Mouse (Mus musculus) heart, embryonic 16.5 days (tissue): ENCODE results near the gene Nploc4. TPM values are rescaled to one million over a fixed set of nuclear protein-coding genes. Genes with fewer than 3 reads are reported as not detected.

ENCODE experiments used
- ATAC-seq: fragments of 200-750 bp; cut with Nextera tagmentation; replicated peaks from 2 replicates; pipeline ENCODE4 v1.8.0; 2017; ENCODE audit warnings: moderate number of reproducible peaks; ENCODE audit not compliant: insufficient read depth, low FRiP score; ENCODE audit errors: extremely low read depth
- H3K27ac ChIP-seq: fragments of 300-500 bp; sonication (generic); 2 replicates; pipeline ENCODE4 v1.5.1; 2014; ENCODE audit warnings: mild to moderate bottlenecking, low read length, control low read depth, moderate library complexity
- H3K27me3 ChIP-seq: fragments of 300-500 bp; sonication (generic); 2 replicates; pipeline ENCODE4 v1.6.1; 2014; ENCODE audit warnings: low read length, mixed read lengths; ENCODE audit not compliant: control insufficient read depth, insufficient read depth
- H3K36me3 ChIP-seq: fragments of 300-500 bp; sonication (generic); 2 replicates; pipeline ENCODE4 v1.6.1; 2014; ENCODE audit not compliant: control insufficient read depth, insufficient read depth
- H3K4me1 ChIP-seq: fragments of 300-500 bp; sonication (generic); 2 replicates; pipeline ENCODE4 v1.6.1; 2014; ENCODE audit warnings: low read length, mixed read lengths; ENCODE audit not compliant: control insufficient read depth, insufficient read depth
- H3K4me2 ChIP-seq: fragments of 300-500 bp; sonication (generic); 2 replicates; pipeline ENCODE4 v1.6.1; 2014; ENCODE audit warnings: low read depth, mild to moderate bottlenecking, control low read depth, low read length
- H3K4me3 ChIP-seq: fragments of 300-500 bp; sonication (generic); 2 replicates; pipeline ENCODE4 v1.5.1; 2014; ENCODE audit warnings: mild to moderate bottlenecking, control low read depth, low read length
- H3K9ac ChIP-seq: fragments of 300-500 bp; sonication (generic); 2 replicates; pipeline ENCODE4 v1.6.1; 2014; ENCODE audit warnings: low read length, control low read depth
- H3K9me3 ChIP-seq: fragments of 300-500 bp; sonication (generic); replicated peaks from 2 replicates; pipeline ENCODE4 v1.6.1; 2016; ENCODE audit warnings: low read length; ENCODE audit not compliant: control insufficient read depth
- WGBS: fragments of 180-500 bp; shearing (Covaris S2); extraction: QIAGEN DNeasy Blood & Tissue Kit; methylation state at CpG from one replicate; pipeline ENCODE4 v1.1.7; 2014; 5-methylcytosine and 5-hydroxymethylcytosine counted together
- polyA plus RNA-seq: library from polyadenylated mRNA; unstranded; fragments of >200 nt; fragmentation: Nextera tagmentation; extraction: Ambion mirVana; gene quantifications from 2 replicates; pipeline ENCODE4 v1.2.1, GENCODE M21; 2015

Gene Nploc4
- polyA plus RNA-seq, 1 experiment from 2014 or later, result 26.7 TPM

GRCm38 (mm10) chr11:120464365-120464764 is 26.9 kb upstream of the Nploc4 start:
- H3K36me3 ChIP-seq, result peaks cover 18% of the 10 kb centered on the region

DNA sequence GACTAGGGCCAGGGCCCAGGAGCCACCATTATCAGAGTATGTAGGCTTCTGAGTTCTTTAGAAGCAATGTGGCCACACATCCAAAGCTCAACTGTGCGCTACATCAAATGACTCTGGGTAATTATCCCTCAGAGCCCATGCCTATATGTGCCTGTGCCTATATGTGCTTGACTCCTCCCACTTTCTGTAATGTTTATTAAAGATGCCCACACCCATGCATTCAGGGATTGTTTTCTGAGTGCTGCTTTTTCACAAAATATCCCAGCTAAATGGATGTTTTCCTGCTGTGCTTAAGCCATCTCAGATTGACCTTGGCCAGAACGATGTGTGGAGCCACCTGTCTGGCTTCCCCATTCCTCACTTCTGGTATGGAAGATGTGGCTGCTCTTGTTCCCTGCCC is 26.0 kb upstream of the Nploc4 start:
- Histone ChIP-seq H3K4me2 (no peak overlapping the region), H3K27ac (no peak overlapping the region), H3K4me3 (no peak overlapping the region), H3K9me3 (no peaks in the 10 kb centered on the region), H3K36me3 (peaks cover 18% of the 10 kb centered on the region), H3K9ac (no peak overlapping the region), H3K4me1 (peaks cover 24% of the 10 kb centered on the region), H3K27me3 (no peaks in the 10 kb centered on the region)
- 87% methylated on average over 2 of the region's 2 CpGs for WGBS
- ATAC-seq, result no peak

More at GRCm38 (mm10) chr11:120464365-120464764, 26.9 kb upstream of the Nploc4 start:
- Histone ChIP-seq H3K4me2 (no peak overlapping the region), H3K27me3 (no peaks in the 10 kb centered on the region), H3K4me1 (peaks cover 20% of the 10 kb centered on the region), H3K4me3 (no peak overlapping the region), H3K9ac (no peak overlapping the region), H3K27ac (no peak overlapping the region), H3K9me3 (no peaks in the 10 kb centered on the region)
- WGBS, result 85% methylated on average over 5 of the region's 5 CpGs
- ATAC-seq, result no peak

DNA sequence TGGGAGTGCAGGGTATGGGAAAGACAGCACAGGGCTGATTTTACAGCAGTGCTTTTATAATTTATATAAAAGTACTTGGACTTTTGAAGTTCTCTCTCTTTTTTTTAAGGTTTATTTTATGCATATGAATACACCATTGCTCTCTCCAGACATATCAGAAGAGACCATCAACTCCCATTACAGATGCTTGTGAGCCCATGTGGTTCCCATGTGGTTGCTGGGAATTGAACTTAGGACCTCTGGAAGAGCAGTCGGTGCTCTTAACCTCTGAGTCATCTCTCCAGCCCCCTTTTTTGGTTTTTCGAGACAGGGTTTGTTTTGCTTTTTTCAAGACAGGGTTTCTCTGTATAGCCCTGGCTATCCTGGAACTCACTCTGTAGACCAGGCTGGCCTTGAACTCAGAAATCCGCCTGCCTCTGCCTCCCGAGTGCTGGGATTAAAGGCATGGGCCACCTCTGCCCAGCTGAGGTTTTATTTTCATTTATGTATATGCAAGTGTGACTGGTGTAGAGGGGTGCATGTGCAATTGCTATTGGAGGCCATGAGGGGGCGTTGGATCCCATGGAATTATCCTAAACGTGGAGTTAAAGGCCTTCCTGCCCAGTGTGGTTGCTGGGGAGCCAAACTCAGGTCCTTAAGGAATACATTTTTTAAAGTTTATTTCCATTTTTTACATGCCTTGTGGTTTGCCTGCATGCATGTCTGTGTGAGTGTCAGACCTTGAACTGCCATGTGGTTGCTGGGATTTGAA is 21.5 kb upstream of the Nploc4 start:
- no peak for ATAC-seq
- H3K4me2 ChIP-seq, result peak overlapping the region; percentile 97
- H3K27me3 ChIP-seq, result no peaks in the 10 kb centered on the region
- H3K9me3 ChIP-seq, result no peaks in the 10 kb centered on the region
- H3K36me3 ChIP-seq, result peaks cover 15% of the 10 kb centered on the region
- WGBS, result 68% methylated on average over 6 of the region's 6 CpGs
- peak overlapping the region; percentile 95 for H3K4me3 ChIP-seq
- H3K27ac ChIP-seq, result no peak overlapping the region; the same call in 1 of the 2 replicates
- H3K9ac ChIP-seq, result peak overlapping the region; percentile 99
- peaks cover 12% of the 10 kb centered on the region for H3K4me1 ChIP-seq

DNA sequence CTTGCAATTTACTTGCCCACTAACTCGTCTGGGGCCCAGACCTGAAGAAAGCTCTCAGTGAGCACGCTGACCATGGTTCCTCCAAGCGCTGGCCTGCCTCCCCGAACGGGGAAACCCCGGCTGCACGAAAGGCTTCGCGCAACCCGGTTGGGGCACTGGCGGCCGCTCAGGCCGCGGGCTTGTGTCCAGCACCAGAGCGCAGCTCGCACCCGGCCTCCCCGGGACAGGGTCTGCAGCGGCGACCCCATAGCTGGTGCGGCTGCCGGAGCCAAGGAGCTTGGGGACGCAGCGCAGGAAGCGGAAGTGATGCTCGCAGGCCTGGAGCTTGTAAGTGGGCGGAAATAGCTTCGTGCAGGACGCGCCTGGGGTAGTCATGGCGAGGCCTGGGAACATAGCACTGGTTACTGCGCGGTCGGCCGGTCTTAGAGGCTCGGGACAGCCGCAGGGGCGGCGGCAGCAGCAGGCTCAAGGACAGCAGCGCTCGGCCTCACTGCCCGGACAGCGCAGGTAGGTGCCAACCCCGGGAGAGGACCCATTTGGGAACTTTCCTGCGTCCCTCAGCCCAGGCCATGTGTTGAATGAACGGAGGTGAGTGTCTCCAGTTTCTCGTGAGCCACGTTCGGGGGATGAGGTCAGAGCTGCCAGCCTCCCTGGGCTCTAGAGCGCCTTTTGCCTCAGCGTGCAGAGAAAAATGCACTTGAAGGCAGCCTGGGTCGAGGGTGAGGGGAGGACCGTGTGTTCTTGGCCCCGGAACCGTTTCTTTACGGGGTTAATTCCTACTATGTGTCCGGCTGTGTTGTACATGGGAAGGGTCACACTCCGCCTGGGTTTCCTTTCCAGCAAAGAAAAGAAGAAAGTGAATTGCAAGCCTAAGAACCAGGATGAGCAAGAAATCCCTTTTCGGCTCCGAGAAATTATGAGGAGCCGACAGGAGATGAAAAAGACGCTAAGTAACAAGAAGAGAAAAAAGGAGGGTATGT is 20.6 kb upstream of the Nploc4 start, which contains the start of the genes Oxld1 and Ccdc137:
TSS of gene Oxld1 (minus strand) at position 297 of the 980 bp plus-strand sequence.
TSS of gene Ccdc137 (plus strand) at position 344 of the 980 bp plus-strand sequence.
- Histone ChIP-seq H3K27ac (peak within 1 kb of the TSS; percentile 96), H3K4me2 (peak within 1 kb of the TSS; percentile 97), H3K9ac (peak within 1 kb of the TSS; percentile 99), H3K4me1 (peaks cover 12% of the 10 kb centered on the region), H3K9me3 (no peaks in the 10 kb centered on the region), H3K27me3 (no peaks in the 10 kb centered on the region), H3K36me3 (peaks cover 15% of the 10 kb centered on the region), H3K4me3 (peak within 1 kb of the TSS; percentile 95)
- WGBS, result 2% methylated on average over 62 of the region's 62 CpGs
- ATAC-seq, result peak; percentile 92

- no peaks in the 10 kb centered on the region for H3K9me3 ChIP-seq
- peaks cover 12% of the 10 kb centered on the region for H3K4me1 ChIP-seq
- H3K9ac ChIP-seq, result peak overlapping the region; percentile 99
- peak overlapping the region; percentile 95 for H3K4me3 ChIP-seq
- WGBS, result 16% methylated on average over 14 of the region's 14 CpGs
- H3K4me2 ChIP-seq, result peak overlapping the region; percentile 97
- ATAC-seq, result peak; percentile 5; the same call in 1 of the 2 replicates
- H3K27ac ChIP-seq, result peak overlapping the region; percentile 96
- H3K36me3 ChIP-seq, result peaks cover 15% of the 10 kb centered on the region
- no peaks in the 10 kb centered on the region for H3K27me3 ChIP-seq
Measured at GRCm38 (mm10) chr11:120457370-120457769, 19.9 kb upstream of the Nploc4 start.

DNA sequence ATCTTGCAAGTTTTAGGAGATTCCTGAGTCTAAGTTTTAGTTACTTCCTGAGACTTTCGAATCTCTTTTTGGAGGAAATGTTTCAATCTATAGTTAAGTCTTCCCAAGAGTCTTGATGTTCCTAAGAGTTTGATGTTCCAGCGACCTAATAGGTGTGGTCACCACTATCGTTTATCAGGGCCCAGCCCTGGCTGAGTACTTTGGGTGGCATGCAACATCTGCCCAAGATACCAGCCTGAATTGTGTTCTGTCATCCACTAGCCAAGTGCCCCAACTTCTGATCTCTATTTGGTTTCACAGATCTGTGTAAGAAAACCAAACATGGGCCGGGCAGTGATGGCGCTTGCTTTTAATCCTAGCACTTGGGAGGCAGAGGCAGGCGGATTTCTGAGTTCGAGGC is 17.9 kb upstream of the Nploc4 start:
- peaks cover 2% of the 10 kb centered on the region; the same call in 1 of the 2 replicates for H3K36me3 ChIP-seq
- no peak overlapping the region for H3K27ac ChIP-seq
- H3K4me2 ChIP-seq, result no peak overlapping the region
- H3K9me3 ChIP-seq, result no peaks in the 10 kb centered on the region
- no peak overlapping the region for H3K9ac ChIP-seq
- H3K27me3 ChIP-seq, result no peaks in the 10 kb centered on the region
- no peak overlapping the region for H3K4me3 ChIP-seq
- peaks cover 12% of the 10 kb centered on the region for H3K4me1 ChIP-seq
- ATAC-seq, result no peak
- WGBS, result 92% methylated on average over 7 of the region's 7 CpGs

DNA sequence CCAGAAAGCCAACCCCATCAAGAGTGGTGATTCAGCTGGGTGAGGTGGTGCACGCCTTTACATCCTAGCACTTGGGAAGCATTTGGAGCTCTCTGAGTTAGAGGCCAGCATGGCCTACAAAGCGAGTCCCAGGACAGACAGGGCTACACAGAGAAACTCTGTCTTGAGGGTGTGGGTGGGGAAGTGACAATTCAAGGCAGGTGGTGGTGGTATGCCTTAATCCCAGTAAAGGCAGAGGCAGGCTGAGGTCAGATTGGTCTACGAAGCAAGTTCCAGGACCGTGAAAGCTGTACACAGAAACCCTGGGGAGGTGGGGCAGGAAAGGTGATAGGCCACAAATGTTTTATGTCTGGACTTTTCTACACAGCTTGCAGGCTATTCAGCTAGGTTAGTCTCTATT is 17.5 kb upstream of the Nploc4 start:
- no peak overlapping the region for H3K27ac ChIP-seq
- H3K9ac ChIP-seq, result no peak overlapping the region
- no peaks in the 10 kb centered on the region for H3K27me3 ChIP-seq
- no peak overlapping the region for H3K4me2 ChIP-seq
- no peaks in the 10 kb centered on the region for H3K9me3 ChIP-seq
- peaks cover 2% of the 10 kb centered on the region; the same call in 1 of the 2 replicates for H3K36me3 ChIP-seq
- WGBS, result 91% methylated on average over 4 of the region's 4 CpGs
- ATAC-seq, result no peak
- H3K4me1 ChIP-seq, result peaks cover 12% of the 10 kb centered on the region
- H3K4me3 ChIP-seq, result no peak overlapping the region

GRCm38 (mm10) chr11:120453306-120453705 is 15.8 kb upstream of the Nploc4 start, which contains the start of gene Pde6g:
Pde6g (minus strand) TSS chr11:120453500.
- Histone ChIP-seq H3K27me3 (no peaks in the 10 kb centered on the region), H3K36me3 (no peaks in the 10 kb centered on the region), H3K9ac (no peak within 1 kb of the TSS), H3K9me3 (no peaks in the 10 kb centered on the region), H3K4me1 (peaks cover 5% of the 10 kb centered on the region), H3K27ac (no peak within 1 kb of the TSS), H3K4me3 (no peak within 1 kb of the TSS), H3K4me2 (no peak within 1 kb of the TSS)
- ATAC-seq, result no peak
- WGBS, result 80% methylated on average over 4 of the region's 4 CpGs
